Mouse (Mus musculus) hindbrain, embryonic 16.5 days (tissue): Measurements from ENCODE around the gene Ripply2. TPM values are rescaled to one million over a fixed set of nuclear protein-coding genes. Genes with fewer than 3 reads are reported as not detected.

ENCODE experiments used
- ATAC-seq: fragments of 200-750 bp; cut with Nextera tagmentation; 2 replicates; pipeline ENCODE4 v1.8.0; 2017; ENCODE audit warnings: moderate TSS enrichment, moderate library complexity
- H3K27ac ChIP-seq: fragments of 300-500 bp; sonication (generic); 2 replicates; pipeline ENCODE4 v1.5.1; 2014; ENCODE audit warnings: low read depth, mild to moderate bottlenecking, control low read depth, low read length, moderate library complexity
- H3K27me3 ChIP-seq: fragments of 300-500 bp; sonication (generic); replicated peaks from 2 replicates; pipeline ENCODE4 v1.6.1; 2014; ENCODE audit warnings: low read length; ENCODE audit not compliant: control insufficient read depth, insufficient read depth
- H3K36me3 ChIP-seq: fragments of 300-500 bp; sonication (generic); 2 replicates; pipeline ENCODE4 v1.6.1; 2014; ENCODE audit warnings: mild to moderate bottlenecking, low read length, moderate library complexity, mixed read lengths; ENCODE audit not compliant: control insufficient read depth, insufficient read depth
- H3K4me1 ChIP-seq: fragments of 300-500 bp; sonication (generic); 2 replicates; pipeline ENCODE4 v1.6.1; 2014; ENCODE audit warnings: low read depth, low read length; ENCODE audit not compliant: control insufficient read depth, insufficient read depth
- H3K4me2 ChIP-seq: fragments of 300-500 bp; sonication (generic); 2 replicates; pipeline ENCODE4 v1.6.1; 2014; ENCODE audit warnings: mild to moderate bottlenecking, low read length, control low read depth, moderate library complexity
- H3K4me3 ChIP-seq: fragments of 300-500 bp; sonication (generic); 2 replicates; pipeline ENCODE4 v1.5.1; 2014; ENCODE audit warnings: mild to moderate bottlenecking, low read length, control low read depth, moderate library complexity
- H3K9ac ChIP-seq: fragments of 300-500 bp; sonication (generic); 2 replicates; pipeline ENCODE4 v1.6.1; 2014; ENCODE audit warnings: low read depth, mild to moderate bottlenecking, control low read depth, low read length, moderate library complexity
- H3K9me3 ChIP-seq: fragments of 300-500 bp; sonication (generic); 2 replicates; pipeline ENCODE4 v1.6.1; 2014; ENCODE audit warnings: mild to moderate bottlenecking, low read length, moderate library complexity; ENCODE audit not compliant: control insufficient read depth
- WGBS: fragments of 180-500 bp; shearing (Covaris S2); extraction: QIAGEN DNeasy Blood & Tissue Kit; methylation state at CpG from one replicate; pipeline ENCODE4 v1.1.7; 2014; 5-methylcytosine and 5-hydroxymethylcytosine counted together
- polyA plus RNA-seq: library from polyadenylated mRNA; unstranded; fragments of >200 nt; fragmentation: Nextera tagmentation; extraction: Ambion mirVana; gene quantifications from 2 replicates; pipeline ENCODE4 v1.2.1, GENCODE M21; 2015

The Ripply2 gene
- polyA plus RNA-seq, 1 experiment from 2014 or later = 9.5 TPM

DNA sequence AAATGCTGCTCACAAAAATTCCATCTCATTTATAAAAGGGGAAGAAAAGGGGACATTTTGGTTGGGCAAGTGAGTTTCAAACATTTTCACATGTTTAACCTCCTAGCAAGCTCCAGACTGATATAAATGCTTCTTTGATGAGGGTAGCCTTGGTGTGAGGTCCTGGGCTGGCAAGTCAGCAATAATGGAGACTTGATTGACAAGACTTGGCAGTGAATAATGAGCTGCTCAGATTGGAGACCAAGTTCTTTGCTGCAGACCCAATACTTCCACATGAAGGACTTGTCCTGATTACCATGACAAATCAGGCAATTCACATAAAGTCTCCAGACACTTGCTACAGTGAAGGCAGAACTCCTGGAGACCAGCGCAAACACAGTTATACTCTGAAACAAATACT lies 6.4 kb upstream of the Ripply2 start:
- H3K27ac ChIP-seq = no peak overlapping the region
- H3K36me3 ChIP-seq = no peaks in the 10 kb centered on the region
- ATAC-seq = no peak
- H3K27me3 ChIP-seq = no peaks in the 10 kb centered on the region; the same call in 1 of the 2 replicates
- no peak overlapping the region for H3K4me3 ChIP-seq
- no peak overlapping the region for H3K9ac ChIP-seq
- WGBS = 75% methylated on average over 1 of the region's 1 CpGs
- H3K4me2 ChIP-seq = no peak overlapping the region
- no peaks in the 10 kb centered on the region for H3K4me1 ChIP-seq
- no peaks in the 10 kb centered on the region for H3K9me3 ChIP-seq

- 5% methylated on average over 10 of the region's 10 CpGs for WGBS
- Histone ChIP-seq H3K9me3 (no peaks in the 10 kb centered on the region), H3K27ac (peak overlapping the region; percentile 69; the same call in 1 of the 2 replicates), H3K36me3 (no peaks in the 10 kb centered on the region), H3K9ac (peak overlapping the region; percentile 75), H3K4me3 (peak overlapping the region; percentile 64), H3K4me2 (peak overlapping the region; percentile 81), H3K27me3 (no peaks in the 10 kb centered on the region; the same call in 1 of the 2 replicates), H3K4me1 (peaks cover 2% of the 10 kb centered on the region; the same call in 1 of the 2 replicates)
- peak; percentile 83 for ATAC-seq
These were observed 579 bp downstream of the Ripply2 start for GRCm38 (mm10) chr9:87015938-87016294.

DNA sequence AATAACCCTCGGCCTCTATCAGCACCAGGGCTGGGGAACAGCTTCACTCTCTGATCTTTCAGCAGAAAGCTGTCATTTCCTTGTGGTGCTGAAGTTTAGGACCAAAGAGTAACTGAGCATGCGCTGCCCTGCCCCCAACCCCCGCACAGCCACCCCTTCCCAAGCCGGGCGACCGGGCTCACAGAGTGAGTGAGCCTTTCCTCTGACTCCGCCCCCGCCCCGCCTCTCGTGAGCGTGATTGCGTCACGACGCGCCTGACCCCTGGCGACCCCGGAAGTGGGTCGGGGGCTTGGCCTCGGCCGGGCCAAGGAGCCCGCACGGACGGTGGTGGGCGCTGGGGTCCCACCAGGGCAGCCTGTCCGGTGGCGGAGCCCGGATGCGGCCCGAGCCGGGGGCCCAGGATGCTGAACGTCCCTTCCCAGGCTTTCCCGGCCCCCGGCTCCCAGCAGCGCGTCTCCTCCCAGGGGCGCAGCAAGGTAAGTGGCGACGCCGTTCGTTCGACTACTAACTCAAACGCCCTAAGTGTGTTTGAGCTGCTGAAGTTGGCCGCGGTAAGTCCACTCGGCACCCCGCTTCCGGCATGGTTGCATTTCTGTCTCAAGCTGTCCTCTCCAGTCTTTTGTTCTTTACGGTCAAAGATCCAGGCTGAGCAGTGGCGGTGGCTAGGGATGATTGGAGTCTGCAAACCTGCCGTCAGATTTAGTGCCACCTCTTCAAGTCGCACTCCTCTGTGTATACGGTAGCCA lies 6.6 kb downstream of the Ripply2 start, which contains the start of gene Cyb5r4:
Cyb5r4 (plus strand) TSS at position 237 of the 746 bp plus-strand sequence.
- Histone ChIP-seq H3K4me1 (peaks cover 18% of the 10 kb centered on the region), H3K9ac (peak within 1 kb of the TSS; percentile 92), H3K4me3 (peak within 1 kb of the TSS; percentile 95), H3K27me3 (no peaks in the 10 kb centered on the region), H3K27ac (peak within 1 kb of the TSS; percentile 87), H3K4me2 (peak within 1 kb of the TSS; percentile 72), H3K36me3 (no peaks in the 10 kb centered on the region), H3K9me3 (no peaks in the 10 kb centered on the region)
- under 1% methylated on average over 46 of the region's 52 CpGs for WGBS
- ATAC-seq = peak; percentile 99

DNA sequence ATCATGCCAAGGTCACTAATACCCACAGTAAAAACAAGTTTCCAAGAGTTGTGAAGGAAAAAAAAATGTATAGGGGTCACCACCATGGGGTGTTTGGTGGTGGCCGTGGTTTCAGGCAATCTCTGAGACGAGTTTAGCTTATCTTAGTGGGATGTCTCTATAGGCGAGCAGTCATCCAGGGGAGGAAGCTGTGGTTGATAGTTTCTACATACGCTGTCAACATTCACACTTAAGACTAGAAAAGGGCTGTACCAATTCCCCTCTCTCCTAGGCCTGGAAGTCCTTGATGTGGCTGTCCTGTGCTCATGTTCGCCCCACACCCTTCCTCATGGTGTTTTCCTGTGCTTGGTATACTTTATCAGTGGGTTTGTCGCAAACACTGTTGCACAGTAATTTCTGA lies 10.4 kb downstream of the Ripply2 start:
- no peak for ATAC-seq
- Histone ChIP-seq H3K27me3 (no peaks in the 10 kb centered on the region), H3K9ac (no peak overlapping the region), H3K27ac (no peak overlapping the region), H3K36me3 (no peaks in the 10 kb centered on the region), H3K4me1 (peaks cover 18% of the 10 kb centered on the region), H3K4me2 (no peak overlapping the region), H3K4me3 (no peak overlapping the region), H3K9me3 (no peaks in the 10 kb centered on the region)
- 79% methylated on average over 6 of the region's 6 CpGs for WGBS

DNA sequence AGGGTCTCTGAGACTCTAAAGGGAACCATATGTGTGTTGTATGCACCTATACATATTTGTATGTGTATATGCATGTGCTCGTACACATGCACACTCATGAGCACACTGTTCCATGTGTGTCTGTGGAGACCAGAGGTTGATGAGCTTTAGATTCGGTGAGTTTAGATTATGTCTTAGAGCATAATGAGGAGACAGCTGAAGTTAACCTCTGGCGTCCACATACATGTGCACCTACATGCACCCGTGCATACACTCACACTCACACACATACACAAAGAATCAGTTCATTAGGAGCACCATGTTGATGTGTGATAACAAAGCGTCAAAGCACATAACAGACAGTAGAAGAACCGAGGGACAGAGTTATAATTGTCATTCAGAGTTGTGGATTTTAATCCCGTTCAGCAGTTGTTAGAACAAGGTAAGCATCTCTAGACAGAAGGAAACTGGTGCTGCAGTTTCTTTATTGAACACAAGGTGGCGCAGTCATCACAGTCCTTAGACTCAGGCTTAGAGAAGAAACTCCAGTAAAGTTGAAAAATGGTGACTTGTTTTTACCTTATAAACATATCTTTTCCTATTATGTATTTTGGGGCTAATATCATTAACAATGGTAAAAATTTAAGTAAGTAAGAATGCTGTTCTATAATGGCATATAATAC lies 12.2 kb downstream of the Ripply2 start:
- no peak overlapping the region for H3K27ac ChIP-seq
- ATAC-seq = peak; percentile 80
- 52% methylated on average over 8 of the region's 8 CpGs for WGBS

GRCm38 (mm10) chr9:87032196-87032595 lies 16.9 kb downstream of the Ripply2 start:
- no peak for ATAC-seq
- Histone ChIP-seq H3K4me3 (no peak overlapping the region), H3K36me3 (no peaks in the 10 kb centered on the region), H3K4me1 (no peaks in the 10 kb centered on the region), H3K27me3 (no peaks in the 10 kb centered on the region), H3K9ac (no peak overlapping the region), H3K4me2 (no peak overlapping the region), H3K27ac (no peak overlapping the region), H3K9me3 (no peaks in the 10 kb centered on the region)
- 86% methylated on average over 4 of the region's 4 CpGs for WGBS

More for the DNA sequence above, 12.2 kb downstream of the Ripply2 start:
- no peaks in the 10 kb centered on the region for H3K9me3 ChIP-seq
- no peak overlapping the region for H3K9ac ChIP-seq
- H3K4me1 ChIP-seq = peaks cover 11% of the 10 kb centered on the region
- no peaks in the 10 kb centered on the region for H3K27me3 ChIP-seq
- H3K4me2 ChIP-seq = no peak overlapping the region
- no peaks in the 10 kb centered on the region for H3K36me3 ChIP-seq
- H3K4me3 ChIP-seq = no peak overlapping the region

GRCm38 (mm10) chr9:87034831-87035580 lies 19.7 kb downstream of the Ripply2 start:
- Histone ChIP-seq H3K27me3 (no peaks in the 10 kb centered on the region), H3K4me1 (no peaks in the 10 kb centered on the region), H3K4me3 (no peak overlapping the region), H3K4me2 (no peak overlapping the region), H3K9ac (no peak overlapping the region), H3K9me3 (no peaks in the 10 kb centered on the region), H3K36me3 (no peaks in the 10 kb centered on the region), H3K27ac (no peak overlapping the region)
- 82% methylated on average over 2 of the region's 2 CpGs for WGBS
- no peak for ATAC-seq

- WGBS = 75% methylated on average over 4 of the region's 4 CpGs
These were observed 34.1 kb downstream of the Ripply2 start for GRCm38 (mm10) chr9:87049425-87049824.

More at GRCm38 (mm10) chr9:87049425-87049824, 34.1 kb downstream of the Ripply2 start:
- Histone ChIP-seq H3K4me3 (no peak overlapping the region), H3K36me3 (peaks cover 4% of the 10 kb centered on the region; the same call in 1 of the 2 replicates), H3K4me2 (no peak overlapping the region), H3K4me1 (no peaks in the 10 kb centered on the region), H3K9ac (no peak overlapping the region), H3K27me3 (no peaks in the 10 kb centered on the region), H3K27ac (no peak overlapping the region), H3K9me3 (no peaks in the 10 kb centered on the region)
- ATAC-seq = no peak
